Mouse (Mus musculus): ENCODE measurements around the gene Col6a2. TPM values are rescaled to one million over a fixed set of nuclear protein-coding genes. Genes with fewer than 3 reads are reported as not detected.

Col6a2 gene
- 100 to 1,000 TPM; 201 to 217 TPM for total RNA-seq (2021)

GRCm38 (mm10) chr10:76622928-76623680 lies at the start of gene Col6a2:
Col6a2 (minus strand) TSS chr10:76623630.
- peak; percentile 99 for DNase-seq

DNA sequence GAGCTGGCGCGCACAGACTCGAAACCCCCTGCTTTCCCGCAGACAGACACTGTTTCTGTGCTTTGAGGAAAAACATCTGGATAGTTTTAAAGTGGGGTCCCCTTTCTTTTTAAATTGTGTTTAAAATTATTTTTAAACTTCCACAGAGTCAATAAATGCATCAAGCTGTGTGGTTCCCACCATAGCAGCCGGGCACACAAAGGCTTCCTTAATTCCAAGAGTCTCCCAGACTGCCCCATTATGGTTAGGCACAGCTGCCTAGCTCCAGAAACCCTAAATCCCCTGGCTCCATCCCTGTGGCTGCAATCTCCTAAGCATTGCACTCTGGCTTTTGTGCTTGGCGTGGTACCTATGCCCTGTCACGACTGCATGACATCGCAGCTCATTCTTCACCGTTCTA lies 48.5 kb upstream of the Col6a2 start:
- DNase-seq, result no peak

- peak; percentile 62 for DNase-seq
These were observed 45.5 kb upstream of the Col6a2 start for GRCm38 (mm10) chr10:76668947-76669284.

DNA sequence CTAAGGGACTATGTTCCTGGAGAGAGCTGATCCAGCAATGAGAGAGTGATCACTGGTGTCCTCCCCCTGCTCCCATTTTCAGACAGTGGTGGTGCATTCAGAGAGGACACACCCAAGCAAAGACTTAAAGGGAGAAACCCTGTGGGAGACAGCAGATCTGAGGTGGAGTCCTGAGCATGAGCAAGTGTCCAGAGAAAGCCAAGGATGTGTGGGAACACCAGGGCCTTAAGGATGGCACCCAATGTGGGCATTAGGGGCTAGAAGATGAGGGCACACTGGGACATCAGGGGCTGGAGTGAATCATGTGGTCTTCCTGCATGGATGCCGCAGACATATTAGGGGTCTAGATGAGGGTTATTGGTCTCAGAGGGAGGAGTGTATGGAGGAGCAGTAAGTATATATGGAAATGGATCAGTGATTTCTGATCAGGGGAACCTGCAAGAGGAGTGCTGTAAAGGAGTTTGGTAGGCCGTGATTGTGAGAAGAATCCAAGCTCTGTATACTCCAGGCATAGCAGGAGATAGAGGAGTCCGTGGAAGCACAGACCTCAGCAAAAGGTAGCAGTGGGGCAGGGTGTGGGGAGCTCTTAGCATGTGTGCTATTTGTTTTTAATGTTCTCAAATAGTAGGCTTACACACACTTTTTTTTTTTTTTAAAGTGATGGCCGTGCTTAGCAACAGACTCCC lies 45.0 kb upstream of the Col6a2 start:
- no peak for DNase-seq

DNA sequence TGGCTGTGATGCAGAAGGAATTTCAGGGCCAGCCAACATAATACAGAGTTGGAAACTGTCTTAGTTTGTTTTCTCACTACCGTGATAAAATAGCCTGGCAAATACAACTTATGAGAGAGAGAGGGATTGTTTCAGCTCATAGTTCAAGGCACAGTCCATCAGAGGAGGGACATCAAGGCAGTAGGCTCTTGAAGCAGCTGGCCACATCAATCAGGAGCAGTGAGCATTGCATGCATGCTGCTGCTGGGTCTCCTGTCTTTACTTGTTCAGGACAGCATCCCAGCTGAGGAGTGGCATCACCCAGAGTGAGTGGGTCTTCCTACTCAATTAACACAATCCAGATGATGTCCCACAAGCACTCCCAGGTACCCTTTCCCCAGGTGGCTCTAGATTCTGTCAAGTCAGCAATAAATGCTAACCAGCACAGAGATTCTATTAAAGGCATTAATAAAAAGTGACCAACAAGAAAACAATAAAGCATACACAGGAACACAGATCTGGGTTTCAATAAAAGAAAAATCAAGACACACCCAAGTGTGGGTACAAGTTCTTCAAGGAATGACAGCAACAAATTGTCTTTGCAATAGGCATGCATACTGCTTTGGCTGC lies 43.9 kb upstream of the Col6a2 start:
- no peak for DNase-seq

DNA sequence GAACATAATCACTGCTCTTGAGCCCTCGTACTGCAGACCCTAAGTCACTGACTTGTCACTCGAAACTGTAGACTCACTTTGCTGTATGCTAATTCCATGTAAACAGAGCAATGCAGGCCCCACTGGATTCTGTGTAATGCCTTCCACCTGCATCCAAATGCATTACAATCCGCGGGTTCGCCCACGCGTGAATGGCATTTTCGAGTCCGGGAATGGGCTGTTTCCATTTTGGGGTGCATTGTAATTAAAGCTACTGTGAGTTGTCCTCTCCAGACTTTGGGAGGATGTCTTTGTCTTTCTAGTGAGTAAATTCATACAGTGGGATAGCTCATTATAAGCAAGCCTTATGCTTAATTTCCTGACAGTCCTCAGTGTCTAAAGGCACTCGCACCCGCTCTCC lies 42.1 kb upstream of the Col6a2 start:
- no peak for DNase-seq

DNA sequence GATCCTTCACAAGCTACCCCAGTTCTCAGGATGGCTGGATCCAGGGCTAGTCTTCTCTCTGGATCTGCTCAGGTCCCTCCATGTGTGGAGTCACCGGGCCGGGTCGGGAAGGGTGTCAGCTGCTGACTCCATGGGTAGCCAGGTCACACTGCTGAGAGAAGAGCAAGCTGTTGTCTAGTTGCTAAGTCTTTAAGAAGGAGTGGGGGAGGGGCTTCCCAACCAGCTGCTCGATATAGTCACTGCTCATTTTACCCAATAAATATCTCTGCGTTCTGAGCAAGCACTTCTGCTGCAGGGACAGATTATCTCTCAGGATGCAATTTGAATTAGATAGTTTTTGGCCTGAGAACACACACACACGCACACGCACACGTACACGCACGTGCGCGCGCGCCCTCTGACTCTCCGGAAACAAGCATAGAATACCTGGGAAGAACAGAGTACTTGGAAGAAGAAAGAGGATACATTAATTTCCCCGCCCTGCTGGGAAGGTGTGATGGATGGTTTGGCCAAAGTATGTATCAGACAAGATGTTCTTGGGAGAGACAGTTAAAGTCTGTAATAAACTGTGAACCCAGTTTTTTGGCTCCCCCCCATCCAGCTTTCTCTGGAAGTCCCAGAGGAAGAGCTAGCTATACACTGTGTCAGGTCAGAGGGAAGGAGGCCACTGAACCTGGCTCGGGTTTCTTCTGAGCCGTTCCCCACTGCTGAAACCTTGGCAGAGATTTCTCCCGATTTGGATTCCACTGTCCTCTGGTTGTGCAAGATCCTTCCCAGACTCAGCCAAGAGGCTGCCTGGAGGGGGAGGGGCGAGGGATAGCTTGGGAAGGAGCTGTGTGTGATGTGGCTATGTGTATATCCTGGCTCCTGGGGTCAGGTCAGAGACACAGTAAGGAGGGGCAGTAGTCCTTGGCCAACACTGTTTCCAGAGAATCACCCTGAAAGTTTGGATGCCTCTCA lies 41.0 kb upstream of the Col6a2 start:
- peak; percentile 74 for DNase-seq

DNA sequence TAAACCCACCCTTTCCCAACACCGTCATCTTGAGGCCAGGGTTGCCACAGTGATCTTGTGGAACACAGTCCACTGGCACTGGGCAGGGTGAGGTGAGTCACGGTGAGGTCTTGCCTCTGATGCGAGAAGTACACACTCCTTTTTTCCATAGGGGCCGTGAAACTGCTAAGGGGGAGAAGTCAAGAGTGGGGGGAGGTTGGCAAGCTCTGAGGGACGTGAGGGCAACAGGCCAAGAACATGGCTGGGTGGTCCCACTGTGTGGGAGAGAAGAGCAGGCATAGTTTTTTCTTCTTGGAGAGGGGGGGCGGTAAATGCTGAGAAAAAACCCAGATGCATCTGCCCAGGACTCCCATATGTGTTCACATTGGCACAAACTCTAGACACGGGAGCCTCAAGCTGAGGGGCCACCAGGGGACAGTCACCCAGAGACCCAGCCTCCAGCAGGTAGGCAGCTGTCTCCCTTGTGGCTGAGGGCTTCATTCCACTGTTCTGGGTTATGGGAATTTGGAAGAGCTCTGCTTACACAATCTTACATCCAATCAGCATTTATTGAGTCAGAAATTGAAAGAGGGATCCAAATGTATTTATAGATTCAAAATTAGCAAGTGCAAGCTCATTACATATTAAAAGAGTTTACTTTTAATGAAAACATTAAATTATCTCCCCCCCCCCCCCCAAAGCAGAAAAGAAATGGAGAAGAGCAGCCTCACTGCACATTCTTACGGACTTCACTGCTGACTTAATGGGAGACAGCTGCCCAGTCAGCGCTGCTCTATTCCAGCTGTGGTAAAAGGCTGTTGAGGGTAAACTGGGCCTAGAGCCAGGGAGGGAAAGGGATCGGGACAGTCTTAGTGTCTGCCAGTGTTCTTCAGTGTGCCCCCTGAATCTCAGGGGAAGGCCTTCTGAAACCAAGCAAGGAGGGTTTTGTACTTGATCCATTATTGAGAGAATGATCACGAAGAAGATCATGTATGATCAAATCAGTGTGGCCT lies 30.2 kb upstream of the Col6a2 start:
- no peak for DNase-seq

- DNase-seq, result no peak
These were observed 27.4 kb upstream of the Col6a2 start for GRCm38 (mm10) chr10:76650662-76651342.

- DNase-seq, result peak; percentile 38
These were observed 25.3 kb upstream of the Col6a2 start for GRCm38 (mm10) chr10:76648738-76649137.

GRCm38 (mm10) chr10:76647390-76647789 lies 24.0 kb upstream of the Col6a2 start:
- DNase-seq, result no peak

DNA sequence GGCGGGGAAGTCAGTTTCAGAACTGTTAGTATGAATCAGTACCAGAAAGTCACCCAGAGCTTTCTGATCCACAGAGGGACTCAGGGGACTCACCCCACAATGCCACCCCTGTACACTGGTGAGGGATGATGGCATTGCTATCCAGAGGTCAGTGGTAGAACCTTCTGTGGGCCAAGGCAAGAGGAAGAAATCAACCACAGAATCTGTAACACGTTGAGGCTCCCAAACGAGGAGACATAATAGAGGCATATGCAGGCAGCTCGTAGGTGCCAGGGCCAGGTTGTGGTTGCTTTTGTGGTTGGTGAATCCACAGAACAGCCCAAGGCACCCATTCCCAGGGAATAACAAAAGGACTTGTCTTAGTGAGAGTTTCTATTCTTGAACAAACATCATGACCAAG lies 22.3 kb upstream of the Col6a2 start:
- no peak for DNase-seq

- DNase-seq, result no peak
These were observed 21.6 kb upstream of the Col6a2 start for GRCm38 (mm10) chr10:76645066-76645465.

- peak; percentile 56 for DNase-seq
These were observed 20.6 kb upstream of the Col6a2 start for GRCm38 (mm10) chr10:76643999-76644398.

GRCm38 (mm10) chr10:76643446-76643845 lies 20.0 kb upstream of the Col6a2 start:
- no peak for DNase-seq

GRCm38 (mm10) chr10:76642628-76643434 lies 19.4 kb upstream of the Col6a2 start:
- peak; percentile 65 for DNase-seq

GRCm38 (mm10) chr10:76641894-76642627 lies 18.6 kb upstream of the Col6a2 start:
- no peak for DNase-seq

DNA sequence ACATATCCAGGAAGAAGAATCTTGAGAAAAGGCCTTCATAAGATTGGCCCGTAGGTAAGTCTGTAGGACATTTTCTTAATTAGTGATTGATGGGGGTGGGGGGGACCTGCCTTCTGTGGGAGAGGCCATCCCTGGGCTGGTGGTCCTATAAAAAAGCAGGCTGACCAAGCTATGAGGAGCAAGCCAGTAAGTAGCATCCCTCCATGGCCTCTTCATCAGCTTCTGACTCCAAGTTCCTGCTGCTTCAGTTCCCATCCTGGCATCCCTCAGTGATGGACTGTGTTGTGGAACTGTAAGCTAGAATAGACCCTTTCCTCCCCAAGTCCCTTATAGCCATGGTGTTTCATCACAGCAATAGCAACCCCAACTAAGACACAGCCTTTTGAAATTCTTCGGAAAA lies 16.5 kb upstream of the Col6a2 start:
- DNase-seq, result no peak

GRCm38 (mm10) chr10:76636601-76637000 lies 13.2 kb upstream of the Col6a2 start:
- DNase-seq, result no peak

Measured in heart, postnatal 4 days (tissue).